Mouse (Mus musculus) fat pad, adult 2 months (tissue): ENCODE results near the gene Atl1.
A peak's percentile ranks its signal among the peaks of the same experiment; 100 is the strongest.

ENCODE experiments used
- DNase-seq: peaks from one replicate; pipeline ENCODE4 v3.0.0-alpha.2; 2011; ENCODE audit warnings: low read depth, low spot score; ENCODE audit errors: extremely low read depth

The Atl1 gene

GRCm38 (mm10) chr12:69881198-69881905 lies 11.1 kb upstream of the Atl1 start:
- peak; percentile 88 for DNase-seq

GRCm38 (mm10) chr12:69884053-69884452 lies 8.4 kb upstream of the Atl1 start:
- DNase-seq: no peak

DNA sequence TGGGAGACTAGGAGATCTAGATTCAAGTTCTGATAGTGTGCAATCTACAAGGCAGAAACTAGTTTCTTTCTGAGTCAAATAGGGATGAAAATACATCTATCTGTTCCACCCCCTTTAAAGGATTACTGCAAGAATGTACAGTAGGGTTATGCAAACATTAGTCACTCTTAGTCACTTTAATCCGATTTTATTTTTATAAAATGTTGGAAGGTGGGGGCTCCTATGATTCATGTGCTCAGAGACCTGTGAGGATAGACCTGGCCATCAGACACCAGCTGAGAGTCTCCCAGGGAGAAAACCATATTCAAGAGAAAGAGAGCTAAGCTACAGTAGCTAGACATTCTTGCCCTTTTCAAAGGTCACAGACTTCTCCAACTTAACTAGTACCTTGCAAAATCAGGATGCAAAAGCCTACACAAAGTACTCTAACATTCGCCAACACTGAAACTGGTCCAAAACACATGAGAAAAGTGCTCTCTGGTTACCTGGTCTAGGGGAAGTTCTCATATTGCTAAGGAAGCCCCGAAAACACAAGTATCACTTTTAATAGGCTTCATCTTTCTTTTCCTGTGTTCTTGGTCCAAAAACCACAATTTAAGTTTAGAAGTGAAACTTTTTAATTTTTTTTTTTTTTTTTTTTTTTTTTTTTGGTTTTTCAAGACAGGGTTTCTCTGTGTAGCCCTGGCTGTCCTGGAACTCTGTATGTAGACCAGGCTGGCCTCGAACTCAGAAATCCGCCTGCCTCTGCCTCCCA lies 7.1 kb upstream of the Atl1 start:
- DNase-seq: no peak

DNA sequence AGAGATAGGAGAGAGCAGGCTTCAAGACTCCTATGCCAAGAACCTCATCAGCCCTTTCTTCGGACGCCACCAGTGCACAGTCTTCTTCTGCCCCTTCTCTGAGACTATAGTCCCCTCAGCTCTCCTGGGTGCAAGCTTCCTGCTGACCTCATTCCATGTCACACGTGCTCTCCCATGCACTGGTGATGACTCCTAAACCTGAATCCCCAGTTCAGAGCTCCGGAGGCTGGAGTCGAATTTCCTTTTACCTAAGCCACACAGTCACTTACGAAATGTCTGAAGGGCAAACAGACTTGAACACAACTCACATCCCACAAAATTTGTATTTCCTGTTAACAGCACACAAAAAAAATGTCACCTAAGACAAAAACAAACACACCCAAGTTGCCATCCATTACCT lies 4.6 kb upstream of the Atl1 start:
- no peak for DNase-seq

DNA sequence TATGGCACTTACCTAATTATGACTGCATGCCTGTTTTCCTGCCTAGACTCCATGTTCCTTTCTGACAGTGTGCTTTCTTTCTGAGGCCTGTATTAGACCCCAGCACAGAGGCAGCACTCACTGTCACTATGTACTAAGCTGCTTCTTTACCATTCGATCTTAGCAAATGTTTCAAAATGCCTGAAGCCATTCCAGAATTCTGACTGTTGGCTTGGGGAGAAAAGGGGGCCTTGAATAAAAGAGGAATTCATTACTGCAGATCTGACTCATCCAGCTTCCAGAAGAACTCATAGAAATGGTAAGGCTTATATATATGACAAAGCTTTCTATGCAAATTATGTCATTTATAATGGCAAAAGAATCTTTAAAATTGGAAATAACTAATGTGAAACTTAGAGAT lies 4.1 kb upstream of the Atl1 start:
- no peak for DNase-seq

- DNase-seq: no peak
Measured at GRCm38 (mm10) chr12:69890051-69890450, 2.4 kb upstream of the Atl1 start.

DNA sequence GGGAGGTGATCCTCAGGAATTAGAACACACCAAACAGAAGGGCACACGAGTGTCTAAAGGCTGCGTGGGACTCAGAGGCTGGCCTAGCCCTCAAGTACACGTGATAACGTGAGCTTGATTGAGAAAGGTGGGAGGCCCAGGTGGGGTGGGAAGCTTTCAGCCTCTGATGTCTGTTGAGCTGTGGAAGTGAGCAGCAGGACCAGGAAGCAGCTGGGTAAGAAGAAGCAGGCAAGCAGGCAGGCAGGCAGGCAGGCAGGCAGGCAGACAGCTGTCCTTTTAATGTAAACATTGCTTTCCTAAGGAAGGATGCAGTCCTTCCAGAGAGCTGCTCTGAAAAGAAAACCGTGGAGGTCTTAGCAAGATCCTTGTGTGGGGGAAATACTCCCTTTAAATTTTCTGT lies 1.9 kb upstream of the Atl1 start:
- no peak for DNase-seq

DNA sequence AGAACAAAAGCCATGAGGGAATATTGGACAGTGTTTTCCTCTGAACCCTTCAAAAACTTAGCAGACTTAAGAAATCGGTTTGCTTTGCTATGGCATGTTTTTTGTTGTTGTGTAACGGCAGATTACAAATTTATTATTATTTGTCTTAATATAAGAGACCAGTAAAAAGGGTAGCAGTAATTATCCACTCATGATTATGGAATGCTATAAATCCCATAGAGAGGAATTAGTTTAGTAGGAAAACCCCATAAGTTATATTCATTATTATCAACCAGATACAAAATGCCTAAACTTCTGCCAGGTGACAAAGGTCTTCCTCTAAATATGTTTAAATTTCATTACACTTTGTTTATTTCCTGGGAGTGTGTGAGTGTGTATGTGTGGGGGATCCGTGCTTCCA lies 693 bp upstream of the Atl1 start:
- no peak for DNase-seq

DNA sequence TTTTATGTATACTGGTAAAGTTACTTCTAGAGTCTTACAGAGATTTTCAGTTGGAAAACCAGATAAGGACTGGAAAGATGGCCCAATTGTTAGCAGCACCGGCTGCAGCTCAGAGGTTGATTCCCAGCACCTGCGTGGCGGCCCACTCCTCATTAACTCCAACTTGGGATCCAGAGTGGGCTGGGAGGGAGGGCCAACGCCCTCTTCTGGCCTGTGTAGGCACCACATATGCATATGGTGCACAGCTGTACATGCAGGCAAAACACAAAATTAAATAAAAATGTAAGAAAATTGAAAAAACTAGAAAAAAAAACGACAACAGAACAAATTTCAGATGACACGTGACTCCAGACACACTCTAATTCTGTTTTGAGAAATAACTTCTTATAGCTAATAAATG lies 1.5 kb downstream of the Atl1 start:
- DNase-seq: no peak

- DNase-seq: no peak
Measured at GRCm38 (mm10) chr12:69895046-69895445, 2.6 kb downstream of the Atl1 start.

DNA sequence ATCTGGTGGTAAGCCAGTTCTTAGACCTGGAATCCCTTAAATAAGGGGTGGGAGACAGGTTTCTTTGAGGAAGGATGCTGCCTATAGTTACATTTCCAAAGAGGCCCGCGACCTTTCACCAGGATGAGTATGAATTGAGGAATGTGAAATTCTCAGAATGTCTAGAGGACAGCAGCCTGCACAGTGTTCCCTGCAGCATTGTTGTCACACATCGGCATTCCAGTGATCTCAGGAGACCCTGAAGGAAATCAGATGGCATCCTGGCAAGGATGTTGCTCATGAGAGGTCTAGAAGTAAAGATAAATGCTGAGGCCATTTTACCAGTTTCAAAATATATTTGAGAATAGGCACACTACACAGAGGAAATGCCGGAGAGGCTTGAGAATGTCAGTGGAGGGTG lies 5.7 kb downstream of the Atl1 start:
- no peak for DNase-seq

- DNase-seq: no peak
Measured at GRCm38 (mm10) chr12:69904991-69905390, 12.6 kb downstream of the Atl1 start.

DNA sequence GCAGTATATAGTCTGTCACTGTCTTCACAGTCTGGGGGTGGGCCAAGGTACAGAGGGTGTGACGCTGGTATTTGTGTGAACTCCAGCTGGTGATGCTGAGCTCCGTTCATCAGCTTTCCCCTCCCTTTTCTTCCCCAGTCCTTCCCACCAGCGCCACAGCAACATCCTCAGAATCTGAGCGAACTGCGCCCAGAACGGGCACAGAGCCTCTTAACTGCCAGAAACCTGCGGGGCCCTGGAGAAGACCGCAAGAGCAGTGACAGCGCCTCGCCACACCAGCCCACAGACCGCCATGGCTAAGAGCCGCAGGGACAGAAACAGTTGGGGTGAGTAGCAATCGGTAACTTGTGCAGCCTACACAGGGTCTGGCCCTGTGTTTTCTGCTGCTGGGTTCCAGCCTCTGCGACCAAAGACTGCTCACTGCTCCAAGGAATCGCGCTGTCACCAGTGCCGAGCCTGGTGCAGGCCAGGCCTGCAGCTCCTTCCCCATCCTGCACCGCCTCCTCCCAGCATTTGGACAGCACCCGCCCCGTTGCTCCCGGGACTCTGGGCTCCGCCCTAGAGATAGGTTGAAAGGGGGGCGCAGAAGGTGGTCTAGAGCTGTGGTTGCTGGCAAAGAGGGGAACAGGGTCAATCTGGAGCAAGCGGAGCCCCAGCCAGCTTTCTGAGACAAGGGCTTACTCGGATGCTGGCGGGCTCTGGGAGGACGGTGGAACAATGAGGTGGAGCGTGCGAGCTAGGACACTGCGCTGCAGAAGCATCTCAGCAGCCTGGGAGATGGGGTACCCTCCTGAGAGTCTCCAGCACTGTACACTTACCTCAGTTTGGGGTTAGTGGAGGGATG lies 15.5 kb downstream of the Atl1 start:
- no peak for DNase-seq

DNA sequence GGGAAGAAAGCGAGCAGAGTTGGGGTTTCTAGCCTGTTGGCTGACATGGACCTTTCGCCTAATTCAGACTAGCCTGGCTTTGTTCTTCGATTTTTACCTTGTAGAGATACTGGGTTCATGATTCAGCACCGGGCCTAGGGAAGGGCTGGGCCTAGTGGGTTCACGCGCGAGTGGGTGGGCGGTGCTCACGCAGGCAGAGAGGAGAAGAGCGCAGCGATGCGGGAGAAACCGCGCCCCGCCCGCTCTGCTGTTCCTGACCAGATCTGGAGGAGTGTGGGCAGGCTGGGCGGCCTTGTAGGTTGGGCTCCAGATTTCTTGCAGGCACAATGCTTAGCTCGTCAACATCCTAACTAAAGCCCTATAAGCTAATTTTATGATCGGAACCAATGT lies 16.1 kb downstream of the Atl1 start:
- no peak for DNase-seq

- DNase-seq: no peak
Measured at GRCm38 (mm10) chr12:69911906-69912305, 19.5 kb downstream of the Atl1 start.

GRCm38 (mm10) chr12:69912737-69913136 lies 20.3 kb downstream of the Atl1 start:
- no peak for DNase-seq

- no peak for DNase-seq
Measured at GRCm38 (mm10) chr12:69917870-69918269, 25.5 kb downstream of the Atl1 start.

GRCm38 (mm10) chr12:69922099-69922498 lies 29.7 kb downstream of the Atl1 start:
- DNase-seq: no peak

GRCm38 (mm10) chr12:69923128-69923527 lies 30.7 kb downstream of the Atl1 start:
- DNase-seq: no peak

DNA sequence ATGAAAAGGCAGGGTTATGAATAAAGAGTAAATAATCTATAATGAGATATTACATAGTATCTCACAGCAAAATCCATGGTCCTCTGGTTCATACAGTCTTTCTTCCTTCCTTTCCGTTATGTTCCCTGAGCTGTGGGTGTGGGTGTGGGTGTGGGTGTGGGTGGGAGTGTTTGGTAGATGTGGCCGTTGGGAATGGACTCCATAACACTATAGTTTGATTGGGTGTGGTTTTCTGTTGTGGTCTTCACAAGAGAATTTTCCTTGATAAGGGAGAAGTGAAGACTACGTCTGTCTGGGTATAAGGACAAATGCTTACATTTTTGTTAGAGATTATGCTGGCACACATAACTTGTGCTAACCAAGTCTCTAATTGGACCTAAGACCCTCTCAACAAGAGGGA lies 31.2 kb downstream of the Atl1 start:
- DNase-seq: no peak

- DNase-seq: no peak
Measured at GRCm38 (mm10) chr12:69924012-69924411, 31.6 kb downstream of the Atl1 start.

- DNase-seq: no peak
Measured at GRCm38 (mm10) chr12:69926716-69927115, 34.3 kb downstream of the Atl1 start.
